Mouse (Mus musculus): ENCODE results near the gene Zup1. TPM values are rescaled to one million over a fixed set of nuclear protein-coding genes. Genes with fewer than 3 reads are reported as not detected.
A peak's percentile ranks its signal among the peaks of the same experiment; 100 is the strongest.
"Not testable (repeated sequence)": the region's sequence is repeated elsewhere in the genome, so short reads cannot be mapped to it uniquely, and the experiment has no call there.

The Zup1 gene
- polyA plus RNA-seq, 1 experiment from 2014 or later = 25.8 TPM

DNA sequence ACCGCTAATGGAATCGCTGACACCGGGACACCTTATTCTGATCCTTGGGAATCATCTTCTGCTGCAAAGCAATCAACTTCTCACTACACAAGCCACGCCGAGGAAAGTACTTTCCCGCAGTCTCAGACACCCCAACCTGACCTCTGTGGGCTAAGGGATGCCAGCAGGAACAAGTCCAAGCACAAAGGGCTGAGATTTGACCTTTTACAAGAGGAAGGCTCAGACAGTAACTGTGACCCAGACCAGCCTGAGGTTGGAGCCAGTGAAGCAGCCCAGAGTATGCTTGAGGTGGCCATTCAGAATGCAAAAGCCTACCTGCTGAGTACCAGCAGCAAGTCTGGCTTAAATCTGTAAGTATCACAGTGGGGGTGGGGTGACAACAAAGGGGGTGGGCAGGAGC lies 45.6 kb downstream of the Zup1 start:
- H3K4me2 ChIP-seq (ENCODE audit: low read depth, low read length) = peak overlapping the region; percentile 62
- H3K9ac ChIP-seq (replicated peaks; ENCODE audit: low read depth, low read length) = no peak overlapping the region
- H3K4me1 ChIP-seq (ENCODE audit: control insufficient read depth, insufficient read depth, low read length) = no peaks in the 10 kb centered on the region
- no peaks in the 10 kb centered on the region for H3K9me3 ChIP-seq (ENCODE audit: control insufficient read depth, low read length)
- WGBS = 6% methylated on average over 6 of the region's 6 CpGs
- ATAC-seq (ENCODE audit: low read depth) = peak; percentile 44; the same call in 1 of the 2 replicates
- H3K4me3 ChIP-seq (ENCODE audit: low read depth, low read length) = peak overlapping the region; percentile 32; the same call in 1 of the 2 replicates
- H3K27ac ChIP-seq (ENCODE audit: low read depth, low read length) = no peak overlapping the region
- H3K27me3 ChIP-seq (ENCODE audit: control insufficient read depth, insufficient read depth, low read length) = no peaks in the 10 kb centered on the region
- H3K36me3 ChIP-seq (ENCODE audit: control insufficient read depth, insufficient read depth, low read length) = no peaks in the 10 kb centered on the region

DNA sequence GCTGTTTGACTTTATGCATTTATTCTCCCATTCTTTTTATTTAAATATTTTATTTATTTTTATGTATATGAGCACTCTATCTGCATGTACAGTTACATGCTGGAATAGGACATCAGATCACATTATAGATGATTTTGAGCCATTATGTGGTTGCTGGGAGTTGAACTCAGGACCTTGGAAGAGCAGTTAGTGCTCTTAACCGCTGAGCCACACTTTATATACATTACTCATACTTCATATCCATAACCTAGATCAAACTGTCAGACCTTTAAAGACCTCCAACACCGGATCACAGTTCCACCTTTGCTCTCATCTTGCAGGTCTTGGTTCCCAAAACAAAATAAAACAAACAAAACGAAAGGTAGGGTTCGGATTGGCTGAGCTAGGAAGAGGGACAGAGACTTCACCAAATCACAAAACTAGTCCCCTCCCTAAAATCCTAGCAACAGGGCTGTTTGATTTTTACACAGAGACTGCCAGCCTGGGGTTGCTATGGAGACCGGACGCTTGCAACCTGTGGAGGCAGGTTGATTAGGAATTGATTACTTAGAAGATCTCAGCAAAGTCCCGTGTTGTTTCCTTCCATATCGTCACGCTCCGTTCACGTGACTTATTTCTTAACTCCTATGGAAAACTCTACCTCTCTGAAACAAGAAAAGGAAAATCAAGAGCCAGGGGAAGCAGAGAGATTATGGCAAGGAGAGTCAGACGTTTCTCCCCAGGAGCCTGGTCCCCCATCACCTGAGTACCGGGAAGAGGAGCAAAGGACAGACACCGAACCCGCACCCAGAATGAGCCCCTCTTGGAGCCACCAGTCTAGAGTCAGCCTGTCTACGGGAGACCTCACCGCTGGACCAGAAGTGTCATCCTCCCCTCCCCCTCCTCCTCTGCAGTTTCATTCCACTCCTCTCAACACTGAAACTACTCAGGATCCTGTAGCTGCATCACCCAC lies 46.3 kb downstream of the Zup1 start, which contains the start of gene Rsph4a:
Gene Rsph4a, plus strand, starts transcription at position 582 of the 952 bp plus-strand sequence.
- ATAC-seq (ENCODE audit: low read depth) = peak; percentile 99
- Histone ChIP-seq H3K4me1 (ENCODE audit: control insufficient read depth, insufficient read depth, low read length) (no peaks in the 10 kb centered on the region), H3K9me3 (ENCODE audit: control insufficient read depth, low read length) (no peaks in the 10 kb centered on the region), H3K4me3 (ENCODE audit: low read depth, low read length) (peak within 1 kb of the TSS; percentile 32), H3K9ac (replicated peaks; ENCODE audit: low read depth, low read length) (0 out of 2 replicates have a peak within 1 kb of the TSS, but pooled peaks have one; percentile 8), H3K36me3 (ENCODE audit: control insufficient read depth, insufficient read depth, low read length) (no peaks in the 10 kb centered on the region), H3K4me2 (ENCODE audit: low read depth, low read length) (peak within 1 kb of the TSS; percentile 62), H3K27ac (ENCODE audit: low read depth, low read length) (no peak within 1 kb of the TSS), H3K27me3 (ENCODE audit: control insufficient read depth, insufficient read depth, low read length) (no peaks in the 10 kb centered on the region)
- 7% methylated on average over 17 of the region's 17 CpGs for WGBS

- H3K36me3 ChIP-seq (ENCODE audit: control insufficient read depth, insufficient read depth, low read length); H3K27me3 ChIP-seq (ENCODE audit: control insufficient read depth, insufficient read depth, low read length); H3K4me3 ChIP-seq (ENCODE audit: low read depth, low read length); H3K4me2 ChIP-seq (ENCODE audit: low read depth, low read length); H3K9ac ChIP-seq (replicated peaks; ENCODE audit: low read depth, low read length); ATAC-seq (ENCODE audit: low read depth); H3K4me1 ChIP-seq (ENCODE audit: control insufficient read depth, insufficient read depth, low read length); H3K9me3 ChIP-seq (ENCODE audit: control insufficient read depth, low read length); H3K27ac ChIP-seq (ENCODE audit: low read depth, low read length): not testable (repeated sequence)
- WGBS = 94% methylated on average over 1 of the region's 1 CpGs
Observed at GRCm38 (mm10) chr10:33901520-33901919, 49.5 kb downstream of the Zup1 start.

GRCm38 (mm10) chr10:33882411-33882810 lies 68.7 kb downstream of the Zup1 start:
- not testable (repeated sequence) for ATAC-seq (ENCODE audit: low read depth); H3K36me3 ChIP-seq (ENCODE audit: control insufficient read depth, insufficient read depth, low read length); H3K4me3 ChIP-seq (ENCODE audit: low read depth, low read length)

DNA sequence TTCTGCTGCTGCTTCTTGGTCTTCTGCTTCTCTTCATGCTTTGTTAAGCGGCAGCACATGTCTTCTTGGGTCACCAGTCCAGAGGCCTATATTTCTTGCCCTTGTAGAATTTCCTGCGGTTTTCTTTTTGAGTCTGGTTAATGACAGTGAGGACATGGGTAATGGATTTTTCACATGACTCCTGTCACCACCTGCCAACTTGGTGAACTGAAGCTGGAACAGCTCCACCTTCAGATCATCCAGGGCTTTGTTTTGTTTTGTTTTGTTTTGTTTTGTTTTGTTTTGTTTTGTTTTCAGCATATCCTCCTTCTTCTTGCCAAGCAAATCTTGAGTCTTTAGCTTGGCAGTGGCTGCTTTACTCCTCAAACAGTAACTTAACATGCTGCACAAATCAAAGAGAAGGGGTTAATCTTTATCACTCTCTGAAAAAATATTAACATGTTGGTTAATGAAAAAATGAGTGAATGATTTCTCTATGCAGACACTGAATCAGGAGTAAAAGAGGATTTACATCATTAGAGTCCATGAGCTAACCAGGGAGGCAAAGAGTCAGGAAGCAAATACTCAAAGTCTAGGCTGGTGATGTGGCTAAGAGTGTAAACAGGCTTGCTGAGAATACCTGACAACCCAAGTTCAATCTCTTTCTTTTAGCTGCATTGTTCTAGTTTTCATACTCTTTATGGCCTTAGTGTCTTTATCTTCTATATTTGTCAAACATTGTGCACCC lies 78.2 kb downstream of the Zup1 start:
- no peaks in the 10 kb centered on the region for H3K27me3 ChIP-seq (ENCODE audit: control insufficient read depth, insufficient read depth, low read length)
- no peaks in the 10 kb centered on the region for H3K4me1 ChIP-seq (ENCODE audit: control insufficient read depth, insufficient read depth, low read length)
- no peak for ATAC-seq (ENCODE audit: low read depth)
- H3K27ac ChIP-seq (ENCODE audit: low read depth, low read length) = no peak overlapping the region
- 89% methylated on average over 2 of the region's 2 CpGs for WGBS
- H3K9me3 ChIP-seq (ENCODE audit: control insufficient read depth, low read length) = no peaks in the 10 kb centered on the region
- no peak overlapping the region for H3K9ac ChIP-seq (replicated peaks; ENCODE audit: low read depth, low read length)
- no peak overlapping the region for H3K4me3 ChIP-seq (ENCODE audit: low read depth, low read length)
- no peaks in the 10 kb centered on the region for H3K36me3 ChIP-seq (ENCODE audit: control insufficient read depth, insufficient read depth, low read length)
- no peak overlapping the region for H3K4me2 ChIP-seq (ENCODE audit: low read depth, low read length)

More at GRCm38 (mm10) chr10:33882411-33882810, 68.7 kb downstream of the Zup1 start:
- H3K4me1 ChIP-seq (ENCODE audit: control insufficient read depth, insufficient read depth, low read length); H3K9ac ChIP-seq (replicated peaks; ENCODE audit: low read depth, low read length); H3K4me2 ChIP-seq (ENCODE audit: low read depth, low read length); H3K9me3 ChIP-seq (ENCODE audit: control insufficient read depth, low read length); H3K27ac ChIP-seq (ENCODE audit: low read depth, low read length); H3K27me3 ChIP-seq (ENCODE audit: control insufficient read depth, insufficient read depth, low read length): not testable (repeated sequence)
- 73% methylated on average over 2 of the region's 2 CpGs for WGBS

GRCm38 (mm10) chr10:33870441-33870840 lies 80.6 kb downstream of the Zup1 start:
- 19% methylated on average over 1 of the region's 1 CpGs for WGBS
- no peaks in the 10 kb centered on the region for H3K4me1 ChIP-seq (ENCODE audit: control insufficient read depth, insufficient read depth, low read length)
- no peaks in the 10 kb centered on the region for H3K36me3 ChIP-seq (ENCODE audit: control insufficient read depth, insufficient read depth, low read length)
- H3K9ac ChIP-seq (replicated peaks; ENCODE audit: low read depth, low read length) = no peak overlapping the region
- no peak overlapping the region for H3K4me3 ChIP-seq (ENCODE audit: low read depth, low read length)
- no peaks in the 10 kb centered on the region for H3K27me3 ChIP-seq (ENCODE audit: control insufficient read depth, insufficient read depth, low read length)
- no peak overlapping the region for H3K4me2 ChIP-seq (ENCODE audit: low read depth, low read length)
- no peak for ATAC-seq (ENCODE audit: low read depth)
- no peaks in the 10 kb centered on the region for H3K9me3 ChIP-seq (ENCODE audit: control insufficient read depth, low read length)
- H3K27ac ChIP-seq (ENCODE audit: low read depth, low read length) = no peak overlapping the region

Other genes with a start within 250 kb of the Zup1 start
- gene Sult3a2, start 164.6 kb downstream of the Zup1 start, polyA plus RNA-seq (2014; fragmentation: Nextera tagmentation; extraction: Ambion mirVana) = not detected in 2 replicates
- gene Sult3a1, start 93.5 kb downstream of the Zup1 start, polyA plus RNA-seq (2014; fragmentation: Nextera tagmentation; extraction: Ambion mirVana) = not detected in 2 replicates
- 1.1 and 1.7 TPM in 2 replicates for gene Rsph4a, start 46.2 kb downstream of the Zup1 start, polyA plus RNA-seq (2014; fragmentation: Nextera tagmentation; extraction: Ambion mirVana)
- gene Rwdd1, start 68.4 kb upstream of the Zup1 start, polyA plus RNA-seq (2014; fragmentation: Nextera tagmentation; extraction: Ambion mirVana) = 141 and 149 TPM in 2 replicates
- 0.63 TPM in 1 of 2 replicates, not detected in the other for gene Trappc3l, start 86.3 kb upstream of the Zup1 start, polyA plus RNA-seq (2014; fragmentation: Nextera tagmentation; extraction: Ambion mirVana)
- not detected in 2 replicates for gene Calhm4, start 93.0 kb upstream of the Zup1 start, polyA plus RNA-seq (2014; fragmentation: Nextera tagmentation; extraction: Ambion mirVana)
- gene Calhm5, start 145.2 kb upstream of the Zup1 start, polyA plus RNA-seq (2014; fragmentation: Nextera tagmentation; extraction: Ambion mirVana) = 0.71 and 1.1 TPM in 2 replicates
- gene Calhm6, start 176.7 kb upstream of the Zup1 start, polyA plus RNA-seq (2014; fragmentation: Nextera tagmentation; extraction: Ambion mirVana) = 0.66 and 0.75 TPM in 2 replicates

All from neural tube, embryonic 14.5 days (tissue).